Mouse (Mus musculus) heart, adult 9 months (tissue): Measurements from ENCODE around the gene Ddit4.

Source experiments
- DNase-seq, 2 experiments: peaks; one replicate each; pipeline ENCODE4 v3.0.0; 2022; ENCODE audit warnings: low spot score in 2 of 2

The Ddit4 gene

GRCm38 (mm10) chr10:59918111-59918510 lies 33.5 kb downstream of the Ddit4 start:
- DNase-seq = no peak

GRCm38 (mm10) chr10:59916649-59917048 lies 35.0 kb downstream of the Ddit4 start:
- DNase-seq = no peak

GRCm38 (mm10) chr10:59916159-59916558 lies 35.5 kb downstream of the Ddit4 start:
- peak; percentile 89 to 93 for DNase-seq

- no peak for DNase-seq
Observed at GRCm38 (mm10) chr10:59915196-59915962, 36.3 kb downstream of the Ddit4 start.

- DNase-seq = peak in 1 of 2 experiments; percentile 81
Observed at GRCm38 (mm10) chr10:59911561-59912198, 40.0 kb downstream of the Ddit4 start.

GRCm38 (mm10) chr10:59911091-59911490 lies 40.5 kb downstream of the Ddit4 start:
- no peak for DNase-seq

- DNase-seq = peak; percentile 82 to 83
Observed at GRCm38 (mm10) chr10:59909357-59909847, 42.2 kb downstream of the Ddit4 start.

- DNase-seq = no peak
Observed at GRCm38 (mm10) chr10:59908776-59909315, 42.8 kb downstream of the Ddit4 start.

- DNase-seq = no peak
Observed at GRCm38 (mm10) chr10:59907695-59908299, 43.8 kb downstream of the Ddit4 start.

- no peak for DNase-seq
Observed at GRCm38 (mm10) chr10:59907080-59907609, 44.5 kb downstream of the Ddit4 start.

- DNase-seq = no peak
Observed at GRCm38 (mm10) chr10:59903170-59903569, 48.5 kb downstream of the Ddit4 start.

- no peak for DNase-seq
Observed at GRCm38 (mm10) chr10:59902606-59902990, 49.0 kb downstream of the Ddit4 start.

GRCm38 (mm10) chr10:59901986-59902605 lies 49.5 kb downstream of the Ddit4 start:
- no peak for DNase-seq

- DNase-seq = no peak
Observed at GRCm38 (mm10) chr10:59901463-59901862, 50.2 kb downstream of the Ddit4 start.

GRCm38 (mm10) chr10:59900939-59901338 lies 50.7 kb downstream of the Ddit4 start:
- peak in 1 of 2 experiments; percentile 62 for DNase-seq

GRCm38 (mm10) chr10:59900174-59900435 lies 51.5 kb downstream of the Ddit4 start:
- DNase-seq = no peak
